Mouse (Mus musculus): ENCODE results near the gene Slc25a20. TPM values are rescaled to one million over a fixed set of nuclear protein-coding genes. Genes with fewer than 3 reads are reported as not detected.

Slc25a20 gene
- polyA plus RNA-seq, 1 experiment from 2014 or later = 111 TPM

- Histone ChIP-seq H3K4me3 (ENCODE audit: low read length) (no peak overlapping the region), H3K9ac (ENCODE audit: low read depth, low read length) (no peak overlapping the region), H3K27ac (ENCODE audit: low read length) (no peak overlapping the region), H3K4me1 (ENCODE audit: control insufficient read depth, insufficient read depth, low read length) (no peaks in the 10 kb centered on the region), H3K27me3 (replicated peaks; ENCODE audit: control insufficient read depth, insufficient read depth, low read length) (no peaks in the 10 kb centered on the region), H3K4me2 (ENCODE audit: low read depth, low read length) (no peak overlapping the region), H3K9me3 (ENCODE audit: control insufficient read depth, low read length) (peaks cover 6% of the 10 kb centered on the region), H3K36me3 (ENCODE audit: control insufficient read depth, insufficient read depth, low read length) (peaks cover 15% of the 10 kb centered on the region)
- 56% methylated on average over 2 of the region's 2 CpGs for WGBS
- no peak for ATAC-seq
Measured at GRCm38 (mm10) chr9:108673151-108673550, 11.3 kb downstream of the Slc25a20 start.

GRCm38 (mm10) chr9:108680026-108680425, 18.1 kb downstream of the Slc25a20 start:
- no peaks in the 10 kb centered on the region for H3K9me3 ChIP-seq (ENCODE audit: control insufficient read depth, low read length)
- WGBS = 93% methylated on average over 15 of the region's 15 CpGs
- H3K9ac ChIP-seq (ENCODE audit: low read depth, low read length) = no peak overlapping the region
- H3K27ac ChIP-seq (ENCODE audit: low read length) = no peak overlapping the region
- no peaks in the 10 kb centered on the region for H3K27me3 ChIP-seq (replicated peaks; ENCODE audit: control insufficient read depth, insufficient read depth, low read length)
- no peaks in the 10 kb centered on the region for H3K36me3 ChIP-seq (ENCODE audit: control insufficient read depth, insufficient read depth, low read length)
- H3K4me2 ChIP-seq (ENCODE audit: low read depth, low read length) = no peak overlapping the region
- H3K4me3 ChIP-seq (ENCODE audit: low read length) = no peak overlapping the region
- no peaks in the 10 kb centered on the region for H3K4me1 ChIP-seq (ENCODE audit: control insufficient read depth, insufficient read depth, low read length)
- no peak for ATAC-seq

GRCm38 (mm10) chr9:108686475-108686887, 24.6 kb downstream of the Slc25a20 start:
- Histone ChIP-seq H3K27me3 (replicated peaks; ENCODE audit: control insufficient read depth, insufficient read depth, low read length) (no peaks in the 10 kb centered on the region), H3K27ac (ENCODE audit: low read length) (peak overlapping the region; percentile 49), H3K36me3 (ENCODE audit: control insufficient read depth, insufficient read depth, low read length) (no peaks in the 10 kb centered on the region), H3K4me2 (ENCODE audit: low read depth, low read length) (no peak overlapping the region), H3K9ac (ENCODE audit: low read depth, low read length) (no peak overlapping the region), H3K9me3 (ENCODE audit: control insufficient read depth, low read length) (no peaks in the 10 kb centered on the region), H3K4me1 (ENCODE audit: control insufficient read depth, insufficient read depth, low read length) (peaks cover 30% of the 10 kb centered on the region), H3K4me3 (ENCODE audit: low read length) (no peak overlapping the region)
- peak; percentile 39; the same call in 1 of the 2 replicates for ATAC-seq
- WGBS = 44% methylated on average over 4 of the region's 4 CpGs

DNA sequence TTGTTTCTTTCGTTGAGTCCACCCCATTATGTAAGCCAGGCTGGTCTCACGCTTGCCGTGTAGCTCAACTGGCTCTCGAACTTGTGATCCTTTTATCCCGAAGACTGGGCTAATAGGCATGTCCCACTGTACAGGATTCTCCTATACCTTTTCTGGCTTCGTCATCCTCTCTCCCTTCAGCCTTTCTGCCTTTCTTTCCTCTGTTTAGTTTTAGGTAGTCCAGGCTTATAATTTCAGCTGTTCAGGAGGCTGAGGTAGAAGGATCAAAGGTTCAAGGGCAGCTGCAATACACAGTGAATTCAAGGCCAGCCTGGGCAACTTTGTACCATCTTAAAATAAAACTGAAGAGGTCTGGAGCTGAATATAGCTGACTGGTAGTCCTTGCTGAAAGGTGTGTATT, 25.3 kb downstream of the Slc25a20 start:
- 81% methylated on average over 6 of the region's 6 CpGs for WGBS
- no peak overlapping the region for H3K27ac ChIP-seq (ENCODE audit: low read length)
- H3K4me3 ChIP-seq (ENCODE audit: low read length) = no peak overlapping the region
- no peaks in the 10 kb centered on the region for H3K9me3 ChIP-seq (ENCODE audit: control insufficient read depth, low read length)
- peaks cover 33% of the 10 kb centered on the region for H3K4me1 ChIP-seq (ENCODE audit: control insufficient read depth, insufficient read depth, low read length)
- no peak for ATAC-seq
- H3K9ac ChIP-seq (ENCODE audit: low read depth, low read length) = no peak overlapping the region
- no peak overlapping the region for H3K4me2 ChIP-seq (ENCODE audit: low read depth, low read length)
- no peaks in the 10 kb centered on the region for H3K27me3 ChIP-seq (replicated peaks; ENCODE audit: control insufficient read depth, insufficient read depth, low read length)
- no peaks in the 10 kb centered on the region for H3K36me3 ChIP-seq (ENCODE audit: control insufficient read depth, insufficient read depth, low read length)

DNA sequence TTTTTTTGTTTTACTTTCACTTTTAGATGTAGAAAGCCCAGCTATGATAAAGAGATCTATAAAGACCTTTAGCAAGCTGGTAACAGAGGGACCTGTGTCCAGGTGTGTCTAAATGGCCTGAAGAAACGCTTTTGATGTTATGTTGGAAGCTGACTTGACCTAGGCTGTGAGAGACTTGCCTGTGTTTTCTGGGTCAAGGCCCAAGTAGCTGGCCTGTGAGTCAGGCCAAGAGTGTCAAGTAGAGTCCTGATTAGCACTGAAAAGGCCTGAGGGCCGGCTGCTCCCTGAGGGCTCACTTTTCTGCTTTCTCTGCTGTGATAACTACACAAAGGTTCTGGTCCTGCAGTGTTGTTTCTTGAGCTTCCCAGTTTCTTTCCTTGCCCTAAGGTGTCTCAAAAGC, 25.8 kb downstream of the Slc25a20 start:
- Histone ChIP-seq H3K36me3 (ENCODE audit: control insufficient read depth, insufficient read depth, low read length) (no peaks in the 10 kb centered on the region), H3K4me1 (ENCODE audit: control insufficient read depth, insufficient read depth, low read length) (peaks cover 33% of the 10 kb centered on the region), H3K4me2 (ENCODE audit: low read depth, low read length) (no peak overlapping the region), H3K27ac (ENCODE audit: low read length) (no peak overlapping the region), H3K4me3 (ENCODE audit: low read length) (no peak overlapping the region), H3K27me3 (replicated peaks; ENCODE audit: control insufficient read depth, insufficient read depth, low read length) (no peaks in the 10 kb centered on the region), H3K9ac (ENCODE audit: low read depth, low read length) (no peak overlapping the region), H3K9me3 (ENCODE audit: control insufficient read depth, low read length) (no peaks in the 10 kb centered on the region)
- WGBS = 70% methylated on average over 2 of the region's 2 CpGs
- no peak for ATAC-seq

DNA sequence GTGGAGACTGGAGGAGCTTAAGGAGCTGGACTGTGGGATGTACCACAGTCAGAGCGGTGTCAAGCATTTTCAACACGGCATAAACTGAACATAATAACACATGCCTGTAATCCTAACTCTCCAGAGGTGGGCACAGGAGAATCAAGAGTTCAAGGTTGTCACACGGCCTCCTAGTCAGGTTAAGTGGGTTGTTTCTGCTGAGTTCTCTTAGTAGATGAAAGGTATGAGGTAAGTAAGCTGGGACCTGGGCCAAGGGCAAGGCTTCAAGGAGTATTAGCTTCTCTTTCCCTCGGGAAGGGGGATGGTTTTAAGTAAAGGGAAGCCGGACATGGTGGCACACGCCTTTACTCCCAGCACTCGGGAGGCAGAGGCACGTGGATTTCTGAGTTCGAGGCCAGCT, 26.6 kb downstream of the Slc25a20 start:
- no peaks in the 10 kb centered on the region for H3K27me3 ChIP-seq (replicated peaks; ENCODE audit: control insufficient read depth, insufficient read depth, low read length)
- no peak for ATAC-seq
- no peak overlapping the region for H3K4me2 ChIP-seq (ENCODE audit: low read depth, low read length)
- H3K9me3 ChIP-seq (ENCODE audit: control insufficient read depth, low read length) = no peaks in the 10 kb centered on the region
- no peaks in the 10 kb centered on the region for H3K36me3 ChIP-seq (ENCODE audit: control insufficient read depth, insufficient read depth, low read length)
- H3K27ac ChIP-seq (ENCODE audit: low read length) = no peak overlapping the region
- H3K9ac ChIP-seq (ENCODE audit: low read depth, low read length) = no peak overlapping the region
- WGBS = 80% methylated on average over 9 of the region's 9 CpGs
- H3K4me3 ChIP-seq (ENCODE audit: low read length) = no peak overlapping the region
- H3K4me1 ChIP-seq (ENCODE audit: control insufficient read depth, insufficient read depth, low read length) = peaks cover 39% of the 10 kb centered on the region

DNA sequence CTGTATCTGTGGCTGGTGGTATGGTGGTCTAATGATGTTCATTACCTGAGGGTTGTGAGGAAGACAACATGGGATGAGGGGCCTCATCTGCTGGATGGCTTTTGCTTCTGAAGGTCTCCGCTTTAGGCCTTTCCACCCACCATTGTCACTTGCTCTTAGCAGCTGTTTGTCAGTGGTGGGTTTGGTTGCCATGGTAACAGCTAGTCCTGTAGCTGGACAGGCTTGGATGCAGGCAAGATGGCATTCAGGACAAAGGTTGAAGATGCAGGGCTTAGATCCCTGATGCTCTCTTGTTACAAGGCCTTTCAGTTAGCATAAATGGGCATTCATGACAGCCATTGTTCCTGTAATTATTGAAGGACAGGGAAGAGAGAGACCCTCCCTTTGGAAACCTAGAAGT, 27.2 kb downstream of the Slc25a20 start, which contains the start of gene Prkar2a:
TSS of gene Prkar2a (plus strand) at position 209 of the 400 bp plus-strand sequence.
- Histone ChIP-seq H3K9me3 (ENCODE audit: control insufficient read depth, low read length) (no peaks in the 10 kb centered on the region), H3K27me3 (replicated peaks; ENCODE audit: control insufficient read depth, insufficient read depth, low read length) (no peaks in the 10 kb centered on the region), H3K4me2 (ENCODE audit: low read depth, low read length) (peak within 1 kb of the TSS; percentile 11; the same call in 1 of the 2 replicates), H3K4me1 (ENCODE audit: control insufficient read depth, insufficient read depth, low read length) (peaks cover 44% of the 10 kb centered on the region), H3K27ac (ENCODE audit: low read length) (peak within 1 kb of the TSS; percentile 65), H3K36me3 (ENCODE audit: control insufficient read depth, insufficient read depth, low read length) (no peaks in the 10 kb centered on the region), H3K9ac (ENCODE audit: low read depth, low read length) (no peak within 1 kb of the TSS), H3K4me3 (ENCODE audit: low read length) (no peak within 1 kb of the TSS)
- ATAC-seq = no peak
- 79% methylated on average over 1 of the region's 1 CpGs for WGBS

- Histone ChIP-seq H3K4me1 (ENCODE audit: control insufficient read depth, insufficient read depth, low read length) (peaks cover 49% of the 10 kb centered on the region), H3K27ac (ENCODE audit: low read length) (peak overlapping the region; percentile 65), H3K9me3 (ENCODE audit: control insufficient read depth, low read length) (no peaks in the 10 kb centered on the region), H3K9ac (ENCODE audit: low read depth, low read length) (no peak overlapping the region), H3K36me3 (ENCODE audit: control insufficient read depth, insufficient read depth, low read length) (no peaks in the 10 kb centered on the region), H3K4me2 (ENCODE audit: low read depth, low read length) (peak overlapping the region; percentile 11; the same call in 1 of the 2 replicates), H3K4me3 (ENCODE audit: low read length) (no peak overlapping the region), H3K27me3 (replicated peaks; ENCODE audit: control insufficient read depth, insufficient read depth, low read length) (no peaks in the 10 kb centered on the region)
- WGBS = 55% methylated on average over 1 of the region's 1 CpGs
- peak; percentile 47 for ATAC-seq
Measured at GRCm38 (mm10) chr9:108689993-108690392, 28.1 kb downstream of the Slc25a20 start.

DNA sequence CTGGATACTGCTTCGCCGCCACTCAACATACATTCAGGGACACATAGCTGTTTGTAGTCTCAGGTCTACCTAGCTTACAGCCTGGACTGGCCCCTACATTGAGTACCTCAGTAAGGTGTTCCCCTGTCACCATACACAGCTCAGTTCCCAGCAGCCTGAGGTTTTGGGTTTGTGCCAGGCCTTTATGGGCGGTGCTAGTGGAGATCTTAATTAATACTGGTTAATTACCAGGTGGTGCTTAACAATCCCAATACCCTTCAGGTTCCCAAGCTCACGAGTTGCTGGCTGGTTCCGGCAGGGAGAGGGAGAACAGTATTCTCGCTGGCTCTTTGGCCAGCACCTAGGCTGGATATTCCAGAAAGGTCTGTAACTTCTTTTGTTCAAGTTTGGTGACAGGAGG, 29.0 kb downstream of the Slc25a20 start:
- Histone ChIP-seq H3K27me3 (replicated peaks; ENCODE audit: control insufficient read depth, insufficient read depth, low read length) (no peaks in the 10 kb centered on the region), H3K36me3 (ENCODE audit: control insufficient read depth, insufficient read depth, low read length) (no peaks in the 10 kb centered on the region), H3K4me1 (ENCODE audit: control insufficient read depth, insufficient read depth, low read length) (peaks cover 49% of the 10 kb centered on the region), H3K9ac (ENCODE audit: low read depth, low read length) (no peak overlapping the region), H3K4me3 (ENCODE audit: low read length) (no peak overlapping the region), H3K9me3 (ENCODE audit: control insufficient read depth, low read length) (no peaks in the 10 kb centered on the region), H3K4me2 (ENCODE audit: low read depth, low read length) (no peak overlapping the region), H3K27ac (ENCODE audit: low read length) (peak overlapping the region; percentile 92)
- WGBS = 75% methylated on average over 6 of the region's 6 CpGs
- no peak for ATAC-seq

- Histone ChIP-seq H3K27me3 (replicated peaks; ENCODE audit: control insufficient read depth, insufficient read depth, low read length) (no peaks in the 10 kb centered on the region), H3K9ac (ENCODE audit: low read depth, low read length) (peak overlapping the region; percentile 93), H3K9me3 (ENCODE audit: control insufficient read depth, low read length) (no peaks in the 10 kb centered on the region), H3K4me3 (ENCODE audit: low read length) (peak overlapping the region; percentile 86), H3K36me3 (ENCODE audit: control insufficient read depth, insufficient read depth, low read length) (no peaks in the 10 kb centered on the region), H3K4me2 (ENCODE audit: low read depth, low read length) (peak overlapping the region; percentile 74), H3K4me1 (ENCODE audit: control insufficient read depth, insufficient read depth, low read length) (peaks cover 47% of the 10 kb centered on the region), H3K27ac (ENCODE audit: low read length) (peak overlapping the region; percentile 92)
- 63% methylated on average over 8 of the region's 8 CpGs for WGBS
- peak; percentile 22; the same call in 1 of the 2 replicates for ATAC-seq
Measured at GRCm38 (mm10) chr9:108691371-108691770, 29.5 kb downstream of the Slc25a20 start.

All from intestine, embryonic 16.5 days (tissue).